ENCODE assay signal across 28 mouse cellular contexts in the genomic region with DNA sequence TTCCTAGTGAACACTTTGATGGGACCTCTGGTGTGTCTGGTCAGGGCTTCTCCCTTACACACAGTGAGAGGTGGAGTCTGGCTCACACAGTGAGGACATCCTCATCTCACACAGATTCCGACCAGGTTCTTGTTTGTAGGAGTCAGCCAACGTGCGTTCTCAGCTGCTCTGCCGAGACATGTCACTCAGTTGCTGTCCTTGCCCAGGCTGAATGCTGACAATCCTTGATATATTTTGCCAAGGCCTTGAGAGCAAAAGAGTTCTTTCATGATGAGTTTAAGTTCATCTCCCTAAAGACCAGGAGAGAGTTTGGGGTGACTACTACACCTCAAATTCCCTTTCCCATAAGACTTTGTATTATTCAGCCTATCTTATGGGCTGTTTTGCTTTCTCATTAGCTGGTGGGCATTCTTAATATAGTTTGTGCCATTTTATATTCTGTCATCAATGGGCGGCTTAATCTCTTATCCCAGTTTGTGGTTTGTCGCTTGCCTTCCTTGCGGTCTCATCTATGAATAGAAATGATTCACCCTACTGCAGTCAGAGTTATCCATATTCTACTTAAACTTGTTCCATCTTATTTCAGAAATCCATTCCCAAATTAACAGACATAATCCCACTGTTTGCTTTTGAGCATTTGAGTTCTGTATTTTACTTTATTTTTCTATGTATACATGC. TPM values are rescaled to one million over a fixed set of nuclear protein-coding genes. Genes with fewer than 3 reads are reported as not detected.
DNase-seq lines count a peak whose midpoint lies in the region; ATAC-seq and TF ChIP-seq lines count a peak whose summit lies in the region.
"Had no signal": no experiment of that assay in that cellular context is flagged by ENCODE, and none has a peak within 500 bp of the region (broad histone marks: within the 10 kb centered on the region; RNA-seq: fewer than 3 reads in every experiment).

No protein-coding gene starts in this region.

- H3K79me2 ChIP-seq in myocyte (ENCODE audit: control insufficient read depth, insufficient read depth), result no peaks in the 10 kb centered on the region

- H3K27me3 ChIP-seq in neural tube, embryonic 11.5 days (ENCODE audit: control insufficient read depth, insufficient read depth, low read length), result 0 out of 2 replicates have a peak, but pooled peaks cover under 1% of the 10 kb centered on the region
- peaks cover 4% of the 10 kb centered on the region for H3K27me3 ChIP-seq in myocyte (ENCODE audit: control insufficient read depth, insufficient read depth, insufficient read length)
- H3K27me3 ChIP-seq in hindbrain, embryonic 13.5 days, result 0 out of 2 replicates have a peak, but pooled peaks cover 3% of the 10 kb centered on the region
- H3K27me3 ChIP-seq: CH12.LX; embryonic facial prominence, embryonic 13.5 days; embryonic facial prominence, embryonic 15.5 days; forebrain, embryonic 12.5 days; Patski had no signal

- H3K4me1 ChIP-seq in neural tube, embryonic 11.5 days (ENCODE audit: control insufficient read depth, insufficient read depth, low read length), result peaks cover 8% of the 10 kb centered on the region
- peaks cover 21% of the 10 kb centered on the region for H3K4me1 ChIP-seq in hindbrain, embryonic 13.5 days (replicated peaks)
- H3K4me1 ChIP-seq: embryonic facial prominence, embryonic 15.5 days had no signal

- no peak overlapping the region for H3K27ac ChIP-seq in neural tube, embryonic 11.5 days (ENCODE audit: low read depth, low read length)
- no peak overlapping the region for H3K27ac ChIP-seq in hindbrain, embryonic 13.5 days
- H3K27ac ChIP-seq: embryonic facial prominence, embryonic 13.5 days; embryonic facial prominence, embryonic 15.5 days; forebrain, embryonic 10.5 days; forebrain, embryonic 12.5 days had no signal

- DNase-seq in adrenal gland, adult (ENCODE audit: inconsistent age in 2 of 2, low spot score in 1 of 2), result peak; percentile 66 to 81
- no peak for DNase-seq in adrenal gland, adult 18-20 months (ENCODE audit: low spot score in 2 of 2)
- peak; percentile 36 for DNase-seq in adrenal gland, postnatal 14 days
- no peak for DNase-seq in adrenal gland, postnatal 25 days
- DNase-seq in neural tube, embryonic 11.5 days (ENCODE audit: low spot score), result peak; percentile 3
- DNase-seq in neural tube, embryonic 10.5 days (ENCODE audit: extremely low spot score, low spot score), result no peak
- DNase-seq: cerebellum, adult 11-12 months; cerebellum, adult 2 months; cerebellum, adult 9-10 months; cerebellum, postnatal 10 days; cerebellum, postnatal 25 days; embryo, embryonic 11 days had no signal

- H3K9ac ChIP-seq in neural tube, embryonic 11.5 days (ENCODE audit: low read length), result no peak overlapping the region
- H3K9ac ChIP-seq in hindbrain, embryonic 13.5 days, result no peak overlapping the region
- H3K9ac ChIP-seq: embryonic facial prominence, embryonic 13.5 days; embryonic facial prominence, embryonic 15.5 days; forebrain, embryonic 12.5 days had no signal

- no peaks in the 10 kb centered on the region for H3K9me3 ChIP-seq in neural tube, embryonic 11.5 days (ENCODE audit: control insufficient read depth, low read length)
- no peaks in the 10 kb centered on the region for H3K9me3 ChIP-seq in hindbrain, embryonic 13.5 days
- H3K9me3 ChIP-seq: embryonic facial prominence, embryonic 13.5 days; embryonic facial prominence, embryonic 15.5 days; forebrain, embryonic 10.5 days; forebrain, embryonic 12.5 days; G1E had no signal

- H3K4me3 ChIP-seq in neural tube, embryonic 11.5 days (ENCODE audit: low read depth, low read length), result no peak overlapping the region
- no peak overlapping the region for H3K4me3 ChIP-seq in myocyte
- H3K4me3 ChIP-seq in hindbrain, embryonic 13.5 days, result no peak overlapping the region
- H3K4me3 ChIP-seq: embryonic facial prominence, embryonic 13.5 days; embryonic facial prominence, embryonic 15.5 days; erythroblast, embryonic 14.5 days; forebrain, embryonic 10.5 days; forebrain, embryonic 12.5 days had no signal

- H3ac ChIP-seq in myocyte (ENCODE audit: control insufficient read depth, insufficient read length), result no peak overlapping the region

- H3K36me3 ChIP-seq in neural tube, embryonic 11.5 days (ENCODE audit: control insufficient read depth, insufficient read depth, low read length), result no peaks in the 10 kb centered on the region
- no peaks in the 10 kb centered on the region for H3K36me3 ChIP-seq in myocyte (ENCODE audit: control insufficient read depth, insufficient read depth)
- H3K36me3 ChIP-seq in hindbrain, embryonic 13.5 days, result peaks cover 23% of the 10 kb centered on the region

- no peak for TF ChIP-seq POLR2A in myocyte (IDR thresholded peaks at IDR 0.05; ENCODE audit: insufficient read length, low read depth)

- 93% methylated on average over 7 of the region's 7 CpGs for WGBS in neural tube, embryonic 11.5 days
- WGBS in hindbrain, embryonic 13.5 days, result 93% methylated on average over 7 of the region's 7 CpGs

- no peak overlapping the region for H3K4me2 ChIP-seq in neural tube, embryonic 11.5 days (ENCODE audit: low read depth)
- peak overlapping the region; percentile 24 for H3K4me2 ChIP-seq in myocyte (ENCODE audit: low read depth)
- no peak overlapping the region for H3K4me2 ChIP-seq in hindbrain, embryonic 13.5 days
- H3K4me2 ChIP-seq: embryonic facial prominence, embryonic 13.5 days; embryonic facial prominence, embryonic 15.5 days; forebrain, embryonic 12.5 days had no signal

- ATAC-seq in neural tube, embryonic 11.5 days (ENCODE audit: insufficient read depth, low FRiP score, low TSS enrichment), result no peak
- ATAC-seq in hindbrain, embryonic 13.5 days (ENCODE audit: low FRiP score), result no peak
- ATAC-seq: activated CD4-positive, CD25-positive, alpha-beta regulatory T cell, adult 4 months; CD4-positive, CD25-positive, alpha-beta regulatory T cell, adult 4 months; forebrain, embryonic 14.5 days; forebrain, embryonic 16.5 days; Patski had no signal

TF ChIP-seq in myocyte, 11 proteins besides CTCF, POLR2A, EP300 and RAD21:
- TF ChIP-seq MYOD1 (IDR thresholded peaks at IDR 0.05; ENCODE audit: control insufficient read depth in 1 of 3, insufficient read length in 2 of 3, low read depth in 2 of 3), result peak in 2 of 3 experiments; percentile 40 to 54
- TF ChIP-seq MYOG (IDR thresholded peaks at IDR 0.05; ENCODE audit: control insufficient read depth in 1 of 3, insufficient read depth in 1 of 3, insufficient read length in 2 of 3, low read depth in 2 of 3), result no peak

RNA-seq across cellular contexts. Expression of gene 4933407L21Rik, which starts 15.1 kb away (rescaled TPM):
- not detected for total RNA-seq in adrenal gland, adult 18-20 months (2021)
- total RNA-seq in adrenal gland, postnatal 14 days (2021), result 0.15 TPM in 1 of 2 replicates, not detected in the other
- total RNA-seq in adrenal gland, postnatal 25 days (2021), result 0.27 TPM in 1 of 2 replicates, not detected in the other
- 0.28 TPM in 1 of 2 replicates, not detected in the other for polyA plus RNA-seq in neural tube, embryonic 11.5 days (2014; fragmentation: Nextera tagmentation; extraction: Ambion mirVana)
- polyA plus RNA-seq in myocyte (2012; fragmentation: generic; extraction: Trizol), result not detected
- polyA plus RNA-seq in hindbrain, embryonic 13.5 days (2015; fragmentation: Nextera tagmentation; extraction: Ambion mirVana), result 3.5 and 3.6 TPM in 2 replicates
- total RNA-seq: adrenal gland, postnatal 36 days had no signal
- polyA plus RNA-seq: embryonic facial prominence, embryonic 11.5 days; erythroblast, embryonic 14.5 days; G1E had no signal

RNA-seq across cellular contexts. Expression of gene Itm2c, which starts 19.1 kb away (rescaled TPM):
- total RNA-seq in adrenal gland, adult 18-20 months (2021), result 100 to 1,000 TPM; 480 to 761 TPM
- total RNA-seq in adrenal gland, postnatal 14 days (2021), result 329 and 361 TPM in 2 replicates
- total RNA-seq in adrenal gland, postnatal 25 days (2021), result 453 and 521 TPM in 2 replicates
- 70.6 and 72.3 TPM in 2 replicates for polyA plus RNA-seq in neural tube, embryonic 11.5 days (2014; fragmentation: Nextera tagmentation; extraction: Ambion mirVana)
- polyA plus RNA-seq in myocyte (2012; fragmentation: generic; extraction: Trizol), result 86.6 TPM
- polyA plus RNA-seq in hindbrain, embryonic 13.5 days (2015; fragmentation: Nextera tagmentation; extraction: Ambion mirVana), result 166 and 167 TPM in 2 replicates

RNA-seq across cellular contexts. Expression of gene Gpr55, which starts 47.6 kb away (rescaled TPM):
- 1 to 10 TPM; 3.7 to 6.6 TPM for total RNA-seq in adrenal gland, adult 18-20 months (2021)
- total RNA-seq in adrenal gland, postnatal 14 days (2021), result 3.0 and 3.4 TPM in 2 replicates
- 2.5 and 4.5 TPM in 2 replicates for total RNA-seq in adrenal gland, postnatal 25 days (2021)
- not detected in 2 replicates for polyA plus RNA-seq in neural tube, embryonic 11.5 days (2014; fragmentation: Nextera tagmentation; extraction: Ambion mirVana)
- polyA plus RNA-seq in myocyte (2012; fragmentation: generic; extraction: Trizol), result not detected
- 0.04 and 0.17 TPM in 2 replicates for polyA plus RNA-seq in hindbrain, embryonic 13.5 days (2015; fragmentation: Nextera tagmentation; extraction: Ambion mirVana)
- polyA plus RNA-seq: embryonic facial prominence, embryonic 11.5 days; erythroblast, embryonic 14.5 days; forebrain, embryonic 10.5 days; forebrain, embryonic 12.5 days; forebrain, embryonic 14.5 days; Patski had no signal

Comparison
In these comparisons a context has a peak if more than half of its experiments do, and no peak if none do; other contexts are left out.
1. DNase-seq: peak in adrenal gland, adult (2 of 2), adrenal gland, postnatal 14 days (single experiment) and neural tube, embryonic 11.5 days (single experiment); none in adrenal gland, adult 18-20 months (0 of 2), adrenal gland, postnatal 25 days (single experiment) and neural tube, embryonic 10.5 days (single experiment).